Mouse (Mus musculus) large intestine, adult 2 months (tissue): ENCODE results near the gene Hoxa6. TPM values are rescaled to one million over a fixed set of nuclear protein-coding genes. Genes with fewer than 3 reads are reported as not detected.

Source experiments
- DNase-seq: peaks from one replicate; pipeline ENCODE4 v3.0.0-alpha.2; 2012; ENCODE audit warnings: low read depth, low spot score
- WGBS: fragments of 180-500 bp; shearing (Covaris S2); methylation state at CpG from one replicate; pipeline ENCODE4 v1.1.7; 2018; 5-methylcytosine and 5-hydroxymethylcytosine counted together
- polyA plus RNA-seq: library from polyadenylated mRNA; depleted of rRNA; stranded (reverse); fragments of >200 nt; gene quantifications from 2 replicates; pipeline ENCODE4 v1.2.3, GENCODE M21; 2012

Gene Hoxa6
- polyA plus RNA-seq, 1 experiment, result 0.16 TPM

- no peak for DNase-seq
- WGBS, result 31% methylated on average over 14 of the region's 14 CpGs
Measured at GRCm38 (mm10) chr6:52218643-52219215, 10.2 kb upstream of the Hoxa6 start.

DNA sequence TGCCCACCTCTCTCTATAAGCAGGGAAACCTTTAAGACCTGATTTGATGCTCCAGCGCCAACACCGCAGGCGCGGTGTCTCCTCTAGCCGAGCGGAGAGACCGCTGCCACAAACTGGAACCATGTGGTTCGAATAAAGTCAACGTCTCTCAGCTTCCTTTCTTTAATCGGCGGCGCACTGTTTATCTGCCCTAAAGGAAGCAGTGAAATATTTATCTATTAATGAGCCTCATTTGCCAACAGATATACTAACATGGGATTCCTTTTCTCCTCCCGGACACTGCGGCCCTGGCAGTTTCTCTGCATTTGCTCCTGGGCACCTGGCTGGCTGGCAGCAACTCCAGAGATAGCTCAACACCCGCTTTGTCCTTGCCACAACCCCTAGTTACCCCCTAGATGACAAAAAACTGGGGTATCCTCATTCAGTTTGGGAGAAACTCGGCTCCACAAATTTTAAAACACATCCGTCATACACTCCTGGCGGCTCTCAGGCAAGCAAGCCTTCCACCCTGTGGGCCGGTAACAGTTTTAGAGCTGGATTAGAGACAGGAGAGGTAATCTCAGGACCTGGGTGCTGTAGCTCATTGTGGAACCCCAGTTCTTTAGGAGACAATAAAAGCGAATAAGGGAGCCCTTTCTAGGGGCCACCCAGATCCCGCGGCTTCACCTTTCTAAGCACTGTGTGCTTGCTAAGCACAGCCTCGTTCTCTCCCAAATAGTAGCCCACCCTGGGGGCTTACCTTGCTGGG lies 9.5 kb upstream of the Hoxa6 start:
- WGBS, result 18% methylated on average over 23 of the region's 23 CpGs

GRCm38 (mm10) chr6:52217459-52217768 lies 8.9 kb upstream of the Hoxa6 start:
- under 1% methylated on average over 25 of the region's 25 CpGs for WGBS
- DNase-seq, result no peak

More for the DNA sequence above, 9.5 kb upstream of the Hoxa6 start:
- DNase-seq, result no peak

DNA sequence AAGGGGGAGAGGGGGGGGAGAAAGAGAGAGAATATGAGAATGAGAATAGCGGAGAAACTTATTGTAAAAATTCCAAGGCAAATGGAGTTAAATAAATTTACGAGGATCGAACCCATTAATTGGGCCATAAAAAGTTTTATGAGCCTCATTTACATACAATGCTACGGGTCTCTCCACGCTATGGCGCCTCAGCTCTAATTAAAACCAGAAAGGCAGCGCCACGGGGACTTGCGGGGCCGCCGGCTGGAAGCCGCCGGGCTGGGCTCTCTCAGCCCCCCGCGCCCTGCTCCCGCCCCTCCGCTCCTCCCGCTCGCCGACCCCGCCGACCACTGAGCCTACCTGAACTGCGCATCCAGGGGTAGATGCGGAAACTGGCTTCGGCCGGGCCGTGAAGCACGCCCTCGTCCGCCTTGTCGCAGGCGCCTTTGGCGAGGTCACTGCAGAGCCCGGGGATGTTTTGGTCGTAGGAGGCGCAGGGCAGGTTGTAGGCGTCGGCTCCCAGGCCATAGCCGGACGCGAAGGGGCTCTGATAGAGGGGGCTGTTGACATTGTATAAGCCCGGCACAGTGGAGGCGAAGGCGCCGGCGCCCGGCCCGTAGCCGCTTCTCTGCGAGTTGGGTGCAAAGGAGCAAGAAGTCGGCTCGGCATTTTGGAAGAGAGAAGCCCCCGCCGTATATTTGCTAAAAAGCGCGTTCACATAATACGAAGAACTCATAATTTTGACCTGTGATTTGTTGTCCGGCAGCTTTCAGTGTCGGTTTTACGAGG lies 8.4 kb upstream of the Hoxa6 start:
- no peak for DNase-seq

DNA sequence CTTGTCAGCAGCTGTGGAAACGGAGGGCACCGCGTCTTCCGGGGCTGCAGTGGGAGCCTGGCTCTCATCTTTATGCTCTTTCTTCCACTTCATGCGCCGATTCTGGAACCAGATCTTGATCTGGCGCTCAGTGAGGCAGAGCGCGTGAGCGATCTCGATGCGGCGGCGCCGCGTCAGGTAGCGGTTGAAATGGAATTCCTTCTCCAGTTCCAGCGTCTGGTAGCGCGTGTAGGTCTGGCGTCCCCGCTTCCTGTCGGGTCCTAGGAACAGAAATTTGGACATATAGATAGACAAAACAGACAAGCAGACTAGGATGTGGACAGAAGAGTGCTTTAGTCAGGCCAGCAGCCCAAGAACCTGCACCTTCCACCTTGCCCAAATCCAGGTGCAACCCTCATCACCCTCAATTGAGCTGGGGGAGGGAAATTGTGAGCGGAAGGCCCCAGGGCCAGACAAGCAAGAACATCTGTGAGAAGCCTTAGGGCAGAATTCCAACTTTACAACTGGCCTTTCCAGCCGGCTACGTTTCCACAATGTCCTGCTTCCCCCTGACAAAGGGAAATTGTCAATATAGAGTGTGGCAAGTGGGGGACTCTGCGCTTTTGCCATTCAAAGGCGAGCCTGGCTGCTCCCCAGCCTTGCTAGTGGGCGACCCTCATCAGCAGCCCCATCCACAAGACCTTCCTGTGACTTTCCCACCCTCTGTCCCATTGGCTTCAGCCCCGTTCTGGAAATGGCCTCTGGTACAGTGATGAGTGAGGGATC lies 7.4 kb upstream of the Hoxa6 start:
- no peak for DNase-seq
- 26% methylated on average over 30 of the region's 30 CpGs for WGBS

More for the DNA sequence above, 8.4 kb upstream of the Hoxa6 start:
- 2% methylated on average over 60 of the region's 60 CpGs for WGBS

- 48% methylated on average over 3 of the region's 3 CpGs for WGBS
- DNase-seq, result no peak
Measured at GRCm38 (mm10) chr6:52215070-52215469, 6.5 kb upstream of the Hoxa6 start.

DNA sequence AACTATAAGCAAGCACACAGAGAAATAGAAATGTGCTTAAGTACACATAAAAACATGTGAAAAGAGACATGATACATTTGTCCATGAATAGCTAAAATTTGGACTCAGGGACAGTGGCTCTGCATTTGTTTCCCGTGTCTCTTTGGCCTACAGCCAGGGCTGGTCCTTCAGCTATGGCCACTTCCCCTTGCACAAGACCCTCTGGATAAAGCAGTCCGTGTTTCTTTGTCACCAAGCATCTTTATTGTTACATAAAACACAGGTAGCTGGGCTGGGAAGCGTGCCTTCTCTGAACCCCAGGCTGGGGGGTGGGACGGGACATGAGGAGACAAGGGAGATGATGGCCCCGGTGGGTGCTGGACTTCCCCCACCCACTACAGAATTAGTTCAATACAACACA lies 5.7 kb upstream of the Hoxa6 start:
- 49% methylated on average over 5 of the region's 5 CpGs for WGBS
- DNase-seq, result no peak

- 22% methylated on average over 38 of the region's 38 CpGs for WGBS
- no peak for DNase-seq
Measured at GRCm38 (mm10) chr6:52213119-52213986, 4.8 kb upstream of the Hoxa6 start, which contains the start of the genes Hoxa3 and Gm28308. Gene Hoxa3 (minus strand): TSS chr6:52213336. Gene Gm28308 (minus strand): TSS chr6:52213339.

DNA sequence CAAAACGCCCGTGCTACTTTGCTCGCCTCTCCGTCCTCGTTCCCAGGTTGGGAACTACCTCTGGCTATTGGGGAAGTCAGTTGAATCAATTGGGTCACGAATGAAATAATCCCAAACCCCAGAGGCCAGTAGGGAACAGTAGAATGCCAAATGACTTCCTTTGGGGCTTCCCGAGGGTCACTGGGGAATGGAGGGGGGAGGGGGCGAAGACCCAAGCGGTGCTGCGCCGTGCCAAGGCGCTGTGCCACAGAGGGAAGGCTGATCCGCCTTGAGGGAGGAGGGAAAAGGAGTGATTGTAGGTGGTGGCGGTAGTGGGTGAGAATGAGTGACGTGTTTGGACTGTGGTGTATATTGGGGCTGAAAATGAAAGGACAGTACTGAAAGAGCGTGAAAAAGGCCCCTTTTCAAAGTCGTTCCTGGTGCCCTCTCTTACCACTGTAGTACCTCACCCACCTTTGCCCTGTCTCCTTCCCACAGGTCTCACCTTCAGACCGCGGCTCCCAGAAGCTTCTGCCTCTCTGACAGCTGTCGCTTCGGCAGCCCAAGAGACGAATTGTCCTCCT lies 4.1 kb upstream of the Hoxa6 start:
- 20% methylated on average over 22 of the region's 22 CpGs for WGBS
- DNase-seq, result no peak

DNA sequence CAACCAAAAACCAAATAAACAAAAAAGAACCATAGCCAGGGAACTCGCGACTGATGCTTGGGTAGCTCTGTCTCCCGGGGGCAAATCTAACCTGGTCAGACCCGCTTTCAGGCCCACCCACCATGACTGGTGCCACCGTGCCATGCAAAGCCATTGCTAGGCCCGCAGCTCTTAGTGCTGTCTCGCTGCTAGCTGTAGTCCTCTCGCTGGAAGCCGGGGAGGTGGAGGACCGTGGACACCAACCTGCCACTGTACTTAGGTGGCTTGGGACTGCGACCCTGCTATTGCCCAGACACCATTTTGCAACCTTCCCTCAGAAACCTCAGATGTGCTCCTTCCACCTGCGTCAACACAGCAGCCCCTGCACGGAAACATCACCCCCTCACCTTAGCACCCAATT lies 3.4 kb upstream of the Hoxa6 start:
- no peak for DNase-seq
- WGBS, result 7% methylated on average over 13 of the region's 13 CpGs

DNA sequence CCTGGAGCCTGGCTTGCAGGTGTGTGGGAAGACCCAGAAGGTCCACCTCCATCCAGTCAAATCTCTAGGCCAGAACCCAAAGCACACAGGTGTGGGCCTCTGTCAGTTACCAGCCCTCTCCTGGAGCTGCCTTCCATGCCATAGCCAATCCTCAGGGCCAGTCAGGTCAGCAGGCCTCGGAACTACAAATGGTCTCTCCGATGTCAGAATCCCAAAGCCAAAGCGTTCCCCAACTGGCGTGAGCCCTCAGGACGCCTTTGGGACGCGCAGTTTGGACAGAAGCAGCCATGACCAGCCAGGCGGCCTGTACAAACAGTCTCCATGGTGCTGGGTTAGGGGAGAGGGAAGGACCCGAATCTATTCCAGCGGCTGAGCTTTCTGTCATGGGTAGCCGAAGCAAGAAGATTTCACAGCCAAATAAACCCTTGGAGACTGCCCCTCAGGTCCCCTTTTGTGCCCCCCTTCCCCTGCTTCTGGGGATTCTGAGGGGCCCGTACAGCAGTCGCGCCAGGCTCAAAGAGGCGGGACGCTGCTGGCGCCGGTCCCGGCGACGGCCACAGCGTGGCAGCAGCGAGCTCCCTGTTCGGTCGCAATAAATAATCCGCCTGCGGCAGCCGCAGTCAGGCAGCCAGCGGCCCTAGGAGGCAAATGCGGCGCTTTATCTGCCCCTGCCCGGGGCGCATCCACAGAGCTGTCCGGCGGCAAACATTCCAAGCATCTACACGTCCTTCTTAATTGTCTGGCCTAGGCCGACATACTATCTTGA lies 2.8 kb upstream of the Hoxa6 start:
- WGBS, result 3% methylated on average over 37 of the region's 37 CpGs
- DNase-seq, result no peak

GRCm38 (mm10) chr6:52209685-52210046 lies 1.1 kb upstream of the Hoxa6 start:
- 44% methylated on average over 12 of the region's 12 CpGs for WGBS
- DNase-seq, result no peak

- WGBS, result 27% methylated on average over 18 of the region's 18 CpGs
- no peak for DNase-seq
Measured at GRCm38 (mm10) chr6:52208868-52209684, 554 bp upstream of the Hoxa6 start.

DNA sequence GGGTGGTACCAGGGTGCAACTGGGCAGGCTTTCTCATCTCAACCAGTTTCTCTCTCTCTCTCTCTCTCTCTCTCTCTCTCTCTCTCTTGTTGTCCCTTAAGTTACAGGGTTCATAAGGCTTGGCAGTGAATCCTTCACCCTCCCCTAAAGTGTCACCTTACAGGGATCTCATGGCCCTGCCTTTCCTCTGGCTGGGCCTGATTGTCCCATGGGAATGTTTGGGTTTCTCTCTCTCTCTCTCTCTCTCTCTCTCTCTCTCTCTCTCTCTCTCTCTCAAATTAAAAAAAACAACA lies 892 bp downstream of the Hoxa6 start:
- DNase-seq, result no peak

DNA sequence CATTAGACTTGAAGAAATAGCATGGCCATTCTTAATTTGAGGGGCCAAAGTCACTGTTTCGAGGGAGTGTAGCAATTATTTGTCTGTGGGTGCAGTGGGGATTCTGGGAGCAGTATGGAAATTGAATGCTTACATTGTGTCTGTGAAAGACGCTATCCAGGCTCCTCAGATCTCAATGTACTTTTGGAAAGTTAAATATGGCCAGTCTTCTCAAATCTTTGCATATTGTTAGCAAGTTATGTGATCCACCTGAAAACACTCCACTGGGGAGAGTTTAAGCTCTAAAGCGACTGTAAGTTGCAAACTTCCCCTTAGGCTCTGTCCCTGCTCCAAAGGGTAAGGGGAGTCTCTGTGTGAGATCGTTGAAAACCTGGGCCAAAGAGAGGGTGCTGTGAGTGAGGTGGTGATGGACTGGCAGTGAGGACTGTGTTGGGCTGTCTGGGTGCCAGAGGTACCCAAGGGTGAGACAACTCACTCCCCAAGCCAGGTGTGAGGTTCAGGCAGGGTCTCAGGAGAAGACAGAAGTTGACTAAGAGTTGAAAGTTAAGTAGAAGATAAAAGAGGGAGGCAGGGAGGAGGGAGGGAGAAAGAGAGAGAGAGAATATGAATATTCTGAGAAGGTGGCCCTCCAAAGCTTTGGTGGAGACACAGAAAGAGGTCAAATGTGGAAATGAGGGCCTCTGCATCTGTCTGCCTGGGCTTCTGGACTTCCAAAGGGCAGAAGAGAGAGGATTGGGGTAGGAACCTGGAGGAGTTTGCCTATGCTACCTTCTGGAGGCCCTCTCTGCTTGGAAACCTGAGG lies 1.4 kb downstream of the Hoxa6 start:
- no peak for DNase-seq
- WGBS, result 48% methylated on average over 4 of the region's 4 CpGs

DNA sequence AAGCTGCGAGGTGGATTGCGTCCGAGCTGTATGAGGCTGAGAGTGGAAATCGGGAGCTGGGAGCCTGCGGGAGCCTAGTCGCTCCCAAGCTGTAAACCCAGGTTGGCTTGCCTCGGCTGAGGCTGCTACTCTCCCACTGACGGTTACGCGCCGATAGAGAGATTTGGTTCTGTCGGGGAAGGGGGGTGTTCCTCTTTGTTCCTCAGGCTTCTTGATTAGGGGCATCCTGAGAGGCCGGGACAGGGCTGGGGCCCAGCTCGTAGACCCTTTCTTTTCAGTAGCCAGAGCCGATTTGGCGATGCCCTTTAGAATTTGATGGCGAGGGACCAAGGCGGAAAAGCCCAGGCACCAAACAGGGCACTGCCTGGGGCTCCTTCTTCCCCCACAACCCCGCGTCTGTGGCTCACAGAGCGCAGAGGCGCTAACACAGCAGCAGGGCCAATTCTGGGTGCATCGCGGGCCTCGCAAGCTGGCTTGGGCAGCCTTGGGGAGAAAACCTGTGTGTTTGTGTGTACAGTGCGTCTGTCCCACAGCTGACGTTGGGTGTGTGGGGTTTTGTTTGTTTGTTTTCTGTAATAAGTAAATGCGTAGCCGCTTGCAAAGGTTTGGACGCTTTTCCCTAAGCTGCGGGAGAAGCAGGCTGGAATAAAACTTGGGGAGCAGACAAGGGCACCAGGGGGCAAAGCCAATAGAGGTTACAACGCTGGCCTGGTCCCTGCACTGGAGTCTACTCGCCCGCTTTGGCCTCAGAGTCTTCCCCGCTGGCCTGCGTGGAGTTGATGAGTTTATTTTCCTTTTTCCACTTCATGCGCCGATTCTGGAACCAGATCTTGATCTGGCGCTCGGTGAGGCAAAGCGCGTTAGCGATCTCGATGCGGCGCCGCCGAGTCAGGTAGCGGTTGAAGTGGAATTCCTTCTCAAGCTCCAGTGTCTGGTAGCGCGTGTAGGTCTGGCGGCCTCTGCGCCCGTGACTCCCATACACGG lies 2.6 kb downstream of the Hoxa6 start:
- WGBS, result 48% methylated on average over 55 of the region's 55 CpGs
- DNase-seq, result no peak
